Mouse (Mus musculus) cerebellum, postnatal 36 days (tissue): ENCODE results near the gene Clec4n.
"Not testable (repeated sequence)": the region's sequence is repeated elsewhere in the genome, so short reads cannot be mapped to it uniquely, and the experiment has no call there.

ENCODE experiments used
- DNase-seq, 2 experiments: peaks; one replicate each; pipeline ENCODE4 v3.0.0; 2021 to 2022; ENCODE audit warnings: mixed read lengths in 2 of 2

Gene Clec4n

GRCm38 (mm10) chr6:123292751-123293400, 63.2 kb downstream of the Clec4n start:
- DNase-seq = no peak

DNA sequence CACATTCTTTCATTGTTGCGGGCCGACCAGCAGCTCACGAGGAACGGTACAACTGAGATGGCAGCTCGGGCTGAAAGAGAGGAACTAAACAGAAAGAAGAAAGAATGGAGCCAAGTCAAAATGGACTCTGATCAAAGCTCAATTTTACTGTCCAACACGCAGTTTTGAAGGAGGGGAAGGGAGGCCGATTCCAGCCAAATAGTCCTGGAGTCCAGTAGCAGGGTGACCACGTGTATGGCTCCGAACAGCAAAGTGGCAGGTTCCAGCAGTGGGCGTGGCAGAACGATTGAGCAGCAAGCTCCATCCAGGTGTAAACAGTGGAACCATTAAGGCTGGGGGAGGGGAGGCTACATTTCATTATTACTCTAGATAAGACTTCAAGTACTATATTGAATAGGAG, 63.9 kb downstream of the Clec4n start:
- not testable (repeated sequence) for DNase-seq
